Mouse (Mus musculus) neural tube, embryonic 10.5 days (tissue): ENCODE data around the gene St3gal3.
A peak's percentile ranks its signal among the peaks of the same experiment; 100 is the strongest.

Experiments used
- DNase-seq: peaks from one replicate; pipeline ENCODE4 v3.0.0-alpha.2; 2017; ENCODE audit warnings: low spot score; ENCODE audit errors: extremely low spot score

St3gal3 gene

DNA sequence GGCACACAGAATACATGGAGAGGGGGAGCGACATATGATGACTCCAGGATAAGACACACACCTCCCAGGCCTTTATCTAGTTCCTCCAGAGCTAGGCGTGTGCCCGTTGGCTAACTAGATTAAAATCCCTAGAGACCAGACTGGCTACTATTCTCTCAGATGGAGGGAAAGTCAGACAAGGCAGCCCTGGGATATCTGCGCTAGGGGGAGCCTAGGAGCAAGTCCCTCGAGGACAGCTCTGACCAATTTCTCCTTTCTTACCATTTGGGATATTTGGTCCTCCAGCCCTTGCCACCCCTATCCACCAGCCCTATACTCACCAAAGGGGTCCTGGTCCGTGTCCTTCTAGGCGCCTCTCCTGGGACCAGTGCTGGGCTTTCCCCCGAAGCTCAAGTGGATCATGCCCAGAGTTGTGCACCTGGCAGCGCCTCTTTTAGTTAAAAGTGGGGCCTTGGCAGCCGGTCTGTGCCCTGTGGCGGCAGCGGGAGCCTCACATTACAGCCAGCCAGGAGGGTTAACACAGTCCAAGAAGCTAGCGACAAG, 205.9 kb downstream of the St3gal3 start:
- no peak for DNase-seq

DNA sequence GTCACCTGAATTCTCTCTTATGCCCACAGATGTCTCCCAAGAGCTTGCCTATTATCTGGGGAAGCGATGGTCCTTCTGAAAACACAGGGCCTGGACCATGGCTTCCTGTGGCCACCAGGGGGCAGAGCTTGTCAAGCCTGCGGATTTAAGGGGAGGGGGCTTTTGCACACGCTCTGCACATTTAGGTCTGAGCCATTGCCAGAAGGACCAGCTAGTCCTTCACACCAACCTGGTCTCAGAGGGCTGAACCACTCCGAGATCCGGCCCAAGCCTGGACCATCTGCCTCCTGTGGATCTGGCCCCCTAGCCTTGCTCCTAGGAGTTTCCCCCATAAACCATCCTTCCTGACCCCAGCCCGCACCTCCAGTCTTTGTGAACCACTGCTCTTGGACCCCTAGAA, 206.5 kb downstream of the St3gal3 start:
- DNase-seq, result peak; percentile 85

DNA sequence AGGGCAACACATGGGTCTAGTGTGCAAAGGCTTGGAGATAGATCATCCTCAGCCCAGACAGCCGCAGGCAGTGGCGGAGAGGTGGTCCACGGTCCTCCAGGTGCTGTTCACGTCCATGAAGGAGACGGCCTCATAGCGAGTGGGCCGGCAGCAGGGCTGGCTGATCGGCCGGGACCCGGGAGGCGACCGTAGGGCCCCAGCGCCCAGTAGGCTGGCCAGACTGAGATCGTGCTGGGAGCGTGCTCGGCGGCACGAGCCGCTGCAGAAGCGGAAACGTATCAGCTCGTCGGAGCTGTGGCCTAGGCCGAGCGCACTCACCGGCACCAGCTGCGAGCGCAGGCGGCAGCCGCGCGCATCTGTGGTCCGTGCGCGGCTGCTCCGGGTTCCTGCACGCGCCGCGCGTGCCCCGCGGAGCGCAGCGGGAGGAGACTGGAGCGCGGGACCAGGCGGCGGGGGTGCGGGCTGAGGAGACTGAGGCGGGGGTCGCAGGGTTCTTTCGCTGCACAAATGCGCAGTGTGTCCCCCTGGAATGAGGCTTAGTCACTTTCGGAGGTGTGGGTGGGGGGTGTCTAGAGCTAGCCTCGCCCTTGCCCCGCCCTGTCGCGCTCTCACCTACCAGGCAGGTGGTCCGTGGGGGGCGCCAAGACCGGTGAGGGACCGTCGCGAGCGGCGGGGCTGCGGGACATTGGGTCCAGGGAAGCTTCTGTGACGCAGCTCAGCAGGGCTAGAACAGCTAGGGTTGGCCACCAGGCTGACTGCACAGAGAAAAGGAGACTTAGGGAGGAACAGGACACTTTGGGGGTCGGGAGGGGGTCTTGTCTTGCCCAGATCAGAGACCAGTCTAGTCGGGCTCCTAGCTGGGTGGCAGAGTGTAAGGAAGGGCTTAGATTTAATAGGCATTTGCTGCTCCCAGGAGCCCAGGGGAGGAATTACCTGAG, 207.9 kb downstream of the St3gal3 start:
- peak; percentile 60 for DNase-seq

DNA sequence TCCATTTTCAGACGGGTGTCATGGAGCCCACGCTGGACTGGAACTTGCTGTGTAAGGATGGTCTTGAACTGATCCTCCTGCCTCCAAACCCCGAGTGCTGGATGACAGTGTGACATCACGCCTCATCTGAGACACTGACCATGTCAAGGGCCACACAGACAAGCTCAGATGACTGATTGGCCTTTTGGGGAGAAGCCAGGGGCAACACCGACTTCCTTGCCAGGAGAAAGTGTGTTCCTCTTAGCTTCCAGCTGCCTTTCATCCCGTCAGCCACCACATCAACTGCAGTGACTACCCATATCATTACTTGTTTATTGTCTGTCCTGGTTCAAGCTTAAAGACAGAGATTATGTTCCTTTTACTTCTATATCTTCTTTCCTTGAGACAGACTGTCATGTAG, 209.8 kb downstream of the St3gal3 start:
- no peak for DNase-seq

DNA sequence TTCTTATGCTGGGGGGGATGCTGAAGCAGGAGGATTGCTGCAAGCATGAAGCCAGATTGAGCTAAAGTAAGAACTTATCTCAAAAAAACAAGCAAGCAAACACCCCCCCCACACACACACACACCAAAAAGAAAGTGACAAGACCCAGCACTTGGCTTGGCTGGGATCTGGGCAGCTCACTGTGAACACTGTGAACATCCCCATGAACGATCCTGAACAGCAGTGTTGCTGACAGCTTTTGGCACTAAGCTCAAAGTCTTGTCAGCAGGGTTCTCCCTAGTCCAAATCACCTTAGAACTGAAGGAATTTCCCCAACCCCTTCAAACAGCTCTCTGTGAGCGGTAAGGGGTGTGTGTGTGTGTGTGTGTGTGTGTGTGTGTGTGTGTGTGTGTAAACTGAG, 211.3 kb downstream of the St3gal3 start:
- DNase-seq, result no peak

DNA sequence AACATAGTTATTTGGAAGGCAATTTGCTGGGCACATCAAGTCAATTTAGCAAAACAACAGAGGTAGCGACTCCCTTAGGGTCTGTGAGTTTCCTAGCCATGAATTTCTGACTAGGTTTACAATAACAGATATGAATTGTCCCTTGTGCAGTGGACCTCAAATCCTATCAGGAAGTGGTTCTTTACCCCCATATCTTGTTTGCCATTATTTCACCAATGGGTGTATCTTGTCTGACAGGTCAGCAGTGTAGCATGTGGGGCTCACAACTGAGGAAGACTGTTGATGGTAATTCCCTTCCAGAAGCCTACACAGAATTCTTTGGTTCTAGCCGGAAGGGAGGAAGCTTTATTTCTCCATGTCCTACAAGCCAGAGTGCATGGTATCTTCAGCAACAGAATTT, 213.4 kb downstream of the St3gal3 start:
- no peak for DNase-seq

DNA sequence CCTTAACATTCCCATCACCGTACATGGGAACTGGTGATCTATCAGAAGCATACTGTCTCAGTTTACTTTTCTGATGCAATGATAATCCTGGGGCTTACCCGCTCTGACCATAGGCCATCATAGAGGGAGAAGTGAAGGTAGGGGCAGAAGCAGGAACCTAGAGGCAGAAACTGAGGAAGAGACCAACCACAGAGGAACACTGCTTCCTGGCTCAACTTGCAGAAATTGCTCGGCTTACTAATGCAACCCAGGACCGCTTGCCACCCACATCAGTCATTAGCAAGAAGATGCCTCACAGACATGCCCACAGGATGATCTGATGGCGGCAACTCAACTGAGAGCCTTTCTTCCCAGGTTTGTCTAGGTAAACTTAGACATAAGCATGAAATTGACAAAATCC, 216.0 kb downstream of the St3gal3 start:
- no peak for DNase-seq

DNA sequence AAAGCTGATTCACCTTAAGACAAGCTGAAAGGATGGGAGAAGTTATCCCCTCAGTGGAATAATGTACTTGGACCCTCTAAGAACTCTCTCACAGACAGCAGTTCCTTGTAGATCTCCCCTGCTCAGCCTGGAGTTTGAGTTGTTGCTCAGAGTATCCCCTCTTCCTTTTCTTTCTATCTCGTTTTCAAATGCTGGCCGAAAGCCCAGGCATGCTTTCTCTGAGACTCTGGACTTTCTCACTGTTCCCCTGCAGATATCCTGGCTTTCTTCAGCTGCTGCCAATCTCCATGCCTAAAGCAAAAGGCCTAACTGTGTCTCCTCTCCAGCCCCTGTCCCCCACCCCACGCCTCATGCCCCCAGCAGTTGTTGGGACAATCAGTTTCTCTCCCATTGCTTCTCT, 216.5 kb downstream of the St3gal3 start:
- no peak for DNase-seq

DNA sequence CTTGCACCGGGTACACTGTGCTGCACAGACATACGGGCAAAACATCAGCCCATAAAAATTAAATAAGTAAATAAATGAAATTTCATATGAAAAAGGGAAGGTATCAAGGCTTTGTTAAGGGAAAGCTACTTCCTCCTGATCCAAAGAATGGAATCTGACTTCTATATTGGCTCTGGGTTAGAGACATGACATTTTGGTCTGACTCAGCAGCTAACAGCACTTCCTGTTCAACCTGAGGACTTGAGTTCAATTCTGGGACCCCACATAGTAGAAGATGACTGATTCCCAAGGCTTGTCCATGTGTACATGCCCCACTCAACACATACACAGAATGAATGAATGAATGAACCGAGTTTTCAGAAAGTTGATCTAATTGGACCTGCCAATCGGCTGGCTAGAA, 216.9 kb downstream of the St3gal3 start:
- DNase-seq, result no peak

DNA sequence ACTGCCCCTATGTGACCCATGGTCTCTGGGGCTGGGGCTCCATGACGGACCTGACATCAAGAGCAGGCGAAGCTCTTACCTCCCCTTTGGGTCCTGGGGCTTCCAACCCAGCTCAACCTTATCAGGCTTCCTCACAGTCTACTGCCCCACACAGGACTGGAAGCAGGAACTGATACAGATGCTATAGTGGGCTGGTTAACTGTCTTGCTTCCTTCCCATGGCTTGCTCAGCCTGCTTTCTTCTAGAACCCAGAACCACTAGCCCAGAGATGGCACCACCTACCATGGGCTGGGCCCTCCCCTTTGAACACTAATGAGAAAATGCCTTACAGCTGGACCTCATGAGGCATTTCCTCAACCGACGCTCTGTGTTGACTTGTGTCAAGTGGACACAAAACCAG, 217.3 kb downstream of the St3gal3 start:
- DNase-seq, result no peak

DNA sequence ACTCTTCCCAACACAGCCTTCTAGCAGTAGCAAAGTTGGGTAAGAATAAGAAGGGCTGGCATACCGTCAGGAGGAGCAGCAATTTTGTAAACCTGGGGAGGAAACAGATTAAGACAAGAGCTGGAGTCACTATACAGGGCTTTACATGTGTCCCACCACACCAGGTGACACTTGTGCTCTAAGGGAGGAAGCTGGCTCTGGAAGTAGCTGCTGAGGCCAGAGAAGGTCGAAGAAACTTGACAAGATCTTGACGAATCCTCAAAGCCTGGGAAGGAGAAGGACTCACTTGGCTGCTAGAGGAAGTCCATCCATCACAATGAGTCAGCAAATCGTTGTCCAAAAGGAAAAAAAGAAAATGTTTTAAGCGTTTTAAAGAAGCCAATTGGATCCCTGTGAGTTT, 218.3 kb downstream of the St3gal3 start:
- no peak for DNase-seq

DNA sequence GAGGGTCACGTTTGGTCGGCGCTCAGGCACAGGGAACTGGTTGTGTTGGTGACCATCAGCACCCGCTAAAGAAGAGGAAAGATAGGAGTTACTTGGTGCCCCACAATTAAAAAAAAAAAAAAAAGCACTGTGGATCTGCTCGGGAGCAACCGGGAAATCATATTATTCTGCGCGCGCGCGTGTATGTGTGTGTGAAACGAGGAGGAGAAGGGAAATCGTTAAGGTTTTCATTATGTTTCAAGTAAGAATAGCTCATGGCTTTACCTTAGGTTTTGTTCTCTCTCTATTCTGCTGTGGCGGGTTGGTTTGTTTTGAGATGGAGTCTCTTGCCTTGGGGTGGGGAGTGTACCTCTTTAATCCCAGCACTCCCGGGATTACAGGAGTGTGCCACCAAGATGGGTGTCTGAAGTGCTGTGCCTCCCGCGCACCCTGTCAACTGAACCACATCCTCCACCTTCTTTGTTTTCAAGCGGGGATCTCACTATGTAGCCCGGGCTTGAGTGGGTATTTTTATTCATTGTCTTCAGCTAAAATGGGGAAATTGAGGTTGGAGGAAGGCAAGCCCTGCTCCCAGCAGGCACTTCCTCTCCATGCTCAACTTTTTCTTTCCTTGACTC, 219.1 kb downstream of the St3gal3 start:
- peak; percentile 31 for DNase-seq

DNA sequence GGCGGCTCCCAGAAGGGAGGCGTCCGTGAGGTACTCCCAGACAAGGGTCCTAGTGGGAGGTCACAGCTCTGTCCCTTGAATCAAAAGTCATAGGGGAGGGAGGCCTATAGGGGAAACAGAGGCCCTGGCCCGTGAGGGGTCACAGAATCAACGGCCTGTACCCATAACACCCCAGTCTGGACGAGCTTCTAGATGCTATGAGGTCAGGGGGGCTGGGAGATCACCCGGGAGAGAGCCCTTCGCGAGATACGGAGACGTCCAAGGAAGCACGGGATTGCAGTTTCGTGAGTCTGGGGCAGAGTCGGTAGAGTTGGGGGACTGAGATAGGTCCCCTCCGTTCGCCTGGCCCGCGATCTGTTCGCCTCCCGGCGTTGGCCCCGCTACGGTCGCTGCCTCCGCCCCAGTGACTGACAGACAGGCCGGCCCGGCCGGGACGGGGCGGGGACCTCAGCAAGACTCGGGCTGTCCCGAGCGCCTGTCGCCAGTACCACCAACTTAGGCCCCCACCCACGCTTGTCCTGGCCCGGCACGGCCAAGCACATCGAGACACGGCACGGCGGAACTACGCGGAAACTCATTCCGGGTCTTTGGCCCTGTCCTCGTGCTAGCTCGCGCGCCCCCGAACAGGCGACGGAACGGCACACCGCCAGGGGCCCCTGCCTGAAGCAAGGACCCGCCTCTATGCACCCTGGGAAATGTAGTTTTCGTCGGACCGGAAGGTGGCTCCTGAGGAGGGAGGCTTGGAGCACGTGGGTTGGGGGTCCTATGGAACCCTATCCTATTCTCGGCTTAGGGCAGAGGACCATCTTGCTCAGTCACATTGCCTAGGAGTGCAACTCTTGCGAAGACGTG, 219.9 kb downstream of the St3gal3 start, which contains the start of gene Ipo13:
Gene Ipo13, minus strand, starts transcription at position 409 of the 852 bp plus-strand sequence.
- peak; percentile 98 for DNase-seq

DNA sequence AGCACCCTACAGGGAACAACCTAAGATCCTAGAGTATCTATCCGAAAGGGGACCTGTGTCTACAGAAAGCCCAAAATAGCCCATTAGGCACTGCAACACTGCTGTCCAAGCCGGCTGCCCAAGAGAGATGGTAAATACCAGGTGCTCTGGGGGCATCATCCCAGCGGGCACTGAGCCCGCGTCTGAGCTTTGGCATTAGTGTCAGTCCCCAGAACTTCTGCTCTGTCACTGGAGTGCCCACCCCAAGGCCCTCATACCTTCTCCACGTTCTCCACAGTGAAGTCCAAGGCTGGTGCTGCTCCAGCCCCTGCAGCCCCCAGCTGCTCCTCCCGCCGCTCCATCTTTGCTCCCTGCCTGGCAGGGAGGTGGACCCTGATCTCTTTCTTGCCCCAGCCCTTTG, 220.7 kb downstream of the St3gal3 start:
- no peak for DNase-seq

DNA sequence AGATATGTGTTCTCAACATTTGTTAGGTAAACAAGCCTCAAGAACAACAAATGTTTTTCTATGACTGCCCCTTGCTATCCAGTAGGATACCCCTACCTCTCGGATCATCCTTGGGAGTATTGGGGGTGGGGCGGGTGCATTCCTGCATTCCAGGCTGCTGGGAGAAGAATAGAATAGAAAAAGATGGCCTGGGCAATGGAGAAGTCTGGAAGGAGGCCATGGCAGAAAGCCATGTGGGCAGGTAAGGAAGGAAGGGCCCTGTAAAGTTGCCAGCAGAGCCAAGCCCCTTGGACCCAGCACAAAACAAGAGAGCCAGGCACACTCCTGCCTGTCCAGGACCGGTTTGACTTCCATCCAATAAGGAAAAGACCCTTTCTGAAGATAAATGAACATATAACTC, 221.3 kb downstream of the St3gal3 start:
- no peak for DNase-seq

DNA sequence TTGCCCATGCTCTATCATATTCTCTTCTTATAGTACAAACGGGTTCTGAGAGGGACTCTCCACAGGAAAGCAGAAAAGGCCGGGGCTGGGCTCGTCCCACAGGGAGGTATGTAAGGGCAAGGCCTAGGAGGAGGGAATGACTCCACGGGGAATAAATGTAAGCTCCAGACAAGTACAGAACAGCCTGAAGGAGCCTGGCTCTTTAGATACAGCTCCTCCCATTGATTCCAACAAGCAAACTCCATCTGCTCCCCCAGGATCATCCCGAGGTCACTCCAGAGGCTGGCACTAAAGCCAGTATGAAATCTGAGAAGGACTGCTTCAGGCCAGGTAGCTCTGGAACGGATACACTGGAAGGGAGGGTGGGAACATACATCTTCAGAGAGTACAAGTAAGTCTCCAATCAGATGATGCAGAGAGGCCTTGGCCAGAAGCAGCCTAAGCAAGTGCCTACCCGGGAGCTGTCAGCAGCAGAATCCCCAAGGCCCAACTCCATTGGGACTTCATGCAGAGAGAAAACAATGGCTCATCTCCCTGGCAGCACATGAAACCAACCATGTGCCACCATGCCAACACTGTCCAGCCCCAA, 221.9 kb downstream of the St3gal3 start:
- no peak for DNase-seq

DNA sequence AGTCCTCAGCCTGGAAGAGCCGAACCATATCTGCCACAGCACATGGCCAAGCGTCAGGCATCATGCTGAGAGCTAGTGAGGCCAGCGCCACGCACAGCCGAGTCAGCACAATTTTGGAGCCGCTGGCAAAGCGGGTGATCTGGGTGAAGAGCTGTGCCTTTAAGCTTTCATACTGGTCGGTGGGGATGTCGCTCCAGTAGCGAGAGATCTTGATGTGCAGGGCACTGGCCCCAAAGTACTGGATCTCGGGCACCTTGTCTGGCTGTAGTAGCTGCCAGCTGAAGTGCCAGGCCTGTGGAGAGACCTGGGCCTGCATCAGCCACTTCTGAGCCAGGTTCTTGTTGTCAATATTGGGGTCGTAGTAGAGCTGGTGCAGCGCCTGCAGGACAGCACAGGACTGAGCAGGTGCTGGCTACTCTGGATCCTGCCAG, 222.6 kb downstream of the St3gal3 start:
- no peak for DNase-seq

DNA sequence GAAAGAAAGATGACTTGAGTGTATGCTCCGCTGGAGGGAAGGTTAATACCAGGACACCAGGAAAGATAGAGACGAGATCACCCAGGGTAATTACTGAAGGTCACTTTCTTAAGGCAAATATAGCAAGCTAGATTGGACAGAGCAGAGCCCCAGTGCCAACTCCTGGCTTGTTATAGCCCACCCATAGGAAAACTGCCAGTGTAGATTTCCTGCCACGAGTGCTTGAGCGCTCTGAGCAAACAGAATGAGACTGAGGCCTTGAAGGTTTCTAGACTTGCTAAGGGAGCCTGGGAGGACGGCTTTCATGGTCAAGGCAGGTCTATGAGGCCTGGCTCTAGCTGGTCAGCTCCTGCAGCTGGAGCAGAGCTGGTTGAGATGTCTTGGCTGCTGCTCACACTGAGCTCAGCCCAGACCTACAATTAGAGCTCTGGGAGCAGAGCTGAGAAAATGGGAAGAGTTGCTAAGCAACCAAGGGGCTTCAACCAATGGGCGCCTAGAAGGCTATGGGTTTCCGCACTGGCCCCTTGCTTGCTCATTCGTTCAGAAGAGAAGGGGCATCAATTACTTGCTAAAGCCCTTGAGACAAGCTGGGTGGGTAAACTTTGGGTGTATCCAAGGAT, 225.8 kb downstream of the St3gal3 start:
- no peak for DNase-seq

DNA sequence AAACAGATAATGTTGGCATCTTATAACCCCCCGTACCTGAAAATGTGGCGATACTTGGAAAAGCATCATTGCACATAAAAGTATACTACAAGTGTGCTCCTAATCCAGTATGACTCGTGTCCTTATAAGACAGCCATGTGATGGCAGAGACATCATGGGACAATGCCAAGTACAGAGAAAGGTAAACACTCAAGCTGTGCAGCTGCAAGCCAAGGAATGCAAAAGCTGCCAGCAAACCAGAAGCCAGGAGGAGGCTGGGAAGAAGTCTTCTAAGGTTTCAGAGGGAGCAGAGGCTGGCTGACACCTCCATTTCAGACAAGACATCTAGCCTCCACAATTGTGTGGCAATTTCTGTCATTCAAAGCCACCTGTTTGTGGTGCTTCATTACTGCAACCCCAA, 228.5 kb downstream of the St3gal3 start:
- no peak for DNase-seq

DNA sequence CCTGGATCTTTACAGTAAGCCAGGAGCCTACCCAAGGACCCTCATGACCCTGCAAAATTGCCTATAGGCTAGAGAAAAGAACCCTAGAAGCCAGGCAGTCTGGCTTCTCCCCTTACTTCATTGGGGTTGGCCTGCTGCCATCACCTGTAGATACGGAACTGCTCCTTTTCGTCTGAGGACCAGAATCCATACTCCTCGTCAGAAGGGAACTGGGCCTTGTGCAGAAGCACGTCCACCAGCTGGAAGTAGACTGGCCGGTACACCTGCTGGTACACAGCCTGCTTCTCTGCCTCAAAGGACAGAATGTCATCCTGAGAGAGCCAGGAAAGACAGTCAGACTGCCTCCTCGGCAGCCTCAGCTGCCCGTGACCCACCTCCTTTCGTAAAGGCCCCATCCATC, 230.0 kb downstream of the St3gal3 start:
- no peak for DNase-seq

DNA sequence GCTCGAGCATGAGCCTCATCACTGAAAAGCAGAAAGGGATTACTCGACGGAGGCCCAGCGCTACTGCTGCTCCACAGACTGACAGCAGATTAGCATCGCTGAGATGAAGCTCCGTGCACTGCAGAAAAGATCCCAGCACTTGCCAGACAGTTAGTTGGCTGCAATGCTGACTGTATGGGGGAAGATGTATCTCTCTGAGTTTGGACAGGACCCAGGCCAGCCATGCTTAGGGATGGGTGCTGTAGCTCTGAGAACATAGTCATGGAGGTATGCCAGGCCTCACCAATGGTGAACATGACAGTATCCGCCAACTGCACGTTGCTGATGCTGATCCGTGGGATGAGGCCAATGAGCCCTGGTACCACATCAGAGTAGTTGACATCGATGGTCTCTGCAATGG, 230.6 kb downstream of the St3gal3 start:
- no peak for DNase-seq
